12 mouse cellular contexts compared by ENCODE assay signal in genomic region chr2:6540092-6540491, GRCm38 (mm10).
DNase-seq lines count a peak whose midpoint lies in the region; ATAC-seq lines count a peak whose summit lies in the region.
"Had no signal": no experiment of that assay in that cellular context is flagged by ENCODE, and none has a peak within 500 bp of the region (broad histone marks: within the 10 kb centered on the region; RNA-seq: fewer than 3 reads in every experiment).

No protein-coding gene starts in this region.

- no peak for ATAC-seq in intestine, embryonic 15.5 days

- 48% methylated on average over 11 of the region's 11 CpGs for WGBS in intestine, embryonic 15.5 days

- no peaks in the 10 kb centered on the region for H3K27me3 ChIP-seq in intestine, embryonic 15.5 days (replicated peaks)
- H3K27me3 ChIP-seq: limb, embryonic 15.5 days; midbrain, embryonic 12.5 days; stomach, embryonic 15.5 days had no signal

- H3K36me3 ChIP-seq in intestine, embryonic 15.5 days, result no peaks in the 10 kb centered on the region
- H3K36me3 ChIP-seq: limb, embryonic 15.5 days; midbrain, embryonic 12.5 days; stomach, embryonic 15.5 days had no signal

- no peak overlapping the region for H3K4me3 ChIP-seq in intestine, embryonic 15.5 days (replicated peaks)
- H3K4me3 ChIP-seq: limb, embryonic 15.5 days; midbrain, embryonic 12.5 days; stomach, embryonic 15.5 days had no signal

- no peak overlapping the region for H3K4me2 ChIP-seq in intestine, embryonic 15.5 days (replicated peaks)
- H3K4me2 ChIP-seq: limb, embryonic 15.5 days; midbrain, embryonic 12.5 days; stomach, embryonic 15.5 days had no signal

- H3K9ac ChIP-seq in intestine, embryonic 15.5 days, result no peak overlapping the region
- H3K9ac ChIP-seq: limb, embryonic 15.5 days; midbrain, embryonic 12.5 days; stomach, embryonic 15.5 days had no signal

- no peak overlapping the region for H3K27ac ChIP-seq in intestine, embryonic 15.5 days
- H3K27ac ChIP-seq: limb, embryonic 15.5 days; midbrain, embryonic 12.5 days; stomach, embryonic 15.5 days had no signal

- no peaks in the 10 kb centered on the region for H3K9me3 ChIP-seq in intestine, embryonic 15.5 days
- H3K9me3 ChIP-seq: limb, embryonic 15.5 days; midbrain, embryonic 12.5 days; stomach, embryonic 15.5 days had no signal

- peak; percentile 33 for DNase-seq in embryo, embryonic 10 days (ENCODE audit: low spot score)
- no peak for DNase-seq in embryo, embryonic 9.5 days (ENCODE audit: extremely low spot score)
- peak; percentile 35 for DNase-seq in testis, postnatal 10 days (ENCODE audit: low spot score)
- no peak for DNase-seq in testis, postnatal 14 days (ENCODE audit: low spot score)
- DNase-seq in heart, postnatal 25 days (ENCODE audit: low spot score), result peak; percentile 20
- peak; percentile 16 for DNase-seq in yolk sac, embryonic 10.5 days (ENCODE audit: low spot score)
- DNase-seq in right cerebral cortex, adult 2 months (ENCODE audit: low spot score in 2 of 2), result no peak
- DNase-seq: adrenal gland, postnatal 36 days had no signal

- no peaks in the 10 kb centered on the region for H3K4me1 ChIP-seq in intestine, embryonic 15.5 days (replicated peaks)
- H3K4me1 ChIP-seq: limb, embryonic 15.5 days; midbrain, embryonic 12.5 days; stomach, embryonic 15.5 days had no signal

- intact Hi-C loops in heart, postnatal 25 days (cut with DNase I), result loop anchor here (5.0 kb wide), 2 partner anchors 58 to 73 kb away; no protein-coding TSS in a partner anchor

Comparison
In these comparisons a context has a peak if more than half of its experiments do, and no peak if none do; other contexts are left out.
1. DNase-seq: peak in embryo, embryonic 10 days (single experiment), testis, postnatal 10 days (single experiment), heart, postnatal 25 days (single experiment) and yolk sac, embryonic 10.5 days (single experiment); none in embryo, embryonic 9.5 days (single experiment), testis, postnatal 14 days (single experiment) and right cerebral cortex, adult 2 months (0 of 2).